Mouse (Mus musculus) MEL (cell line): ENCODE results near the gene Prkce.

Experiments
- BHLHE40 ChIP-seq: IDR thresholded peaks from 2 replicates; pipeline ENCODE4 v1.6.1; 2012; ENCODE audit warnings: low read depth, mild to moderate bottlenecking, inconsistent platforms, low read length, improper control_type of control experiment, borderline replicate concordance
- CHD2 ChIP-seq: IDR thresholded peaks from 2 replicates; pipeline ENCODE4 v1.6.1; 2011; ENCODE audit warnings: low read length, improper control_type of control experiment
- CTCF ChIP-seq, 3 experiments: IDR thresholded peaks in 2 of 3; conservative IDR thresholded peaks in 1 of 3; 2 replicates each; pipeline ENCODE4 v1.5.1; 2011 to 2012; ENCODE audit warnings: low read length in 3 of 3, low read depth in 2 of 3, mild to moderate bottlenecking in 2 of 3, improper control_type of control experiment in 1 of 3, inconsistent platforms in 1 of 3, mixed read lengths in 1 of 3, moderate library complexity in 1 of 3; ENCODE audit not compliant: control insufficient read depth in 1 of 3, insufficient read depth in 1 of 3, poor library complexity in 1 of 3, severe bottlenecking in 1 of 3
- EP300 ChIP-seq, 2 experiments: IDR thresholded peaks; 2 replicates each; pipeline ENCODE4 v1.6.1; 2011; ENCODE audit warnings: improper control_type of control experiment in 2 of 2, low read length in 2 of 2, low read depth in 1 of 2, mild to moderate bottlenecking in 1 of 2
- GATA1 ChIP-seq: IDR thresholded peaks from 2 replicates; pipeline ENCODE4 v1.6.1; 2011; ENCODE audit warnings: low read depth, low read length, improper control_type of control experiment
- MXI1 ChIP-seq: IDR thresholded peaks from 2 replicates; pipeline ENCODE4 v1.6.1; 2011; ENCODE audit warnings: mild to moderate bottlenecking, low read depth, low read length, improper control_type of control experiment
- POLR2A ChIP-seq, 2 experiments: IDR thresholded peaks; 2 replicates each; pipeline ENCODE4 v1.6.1; 2011 to 2012; ENCODE audit warnings: low read length in 2 of 2, mild to moderate bottlenecking in 2 of 2, control low read depth in 1 of 2, improper control_type of control experiment in 1 of 2, low read depth in 1 of 2, moderate library complexity in 1 of 2; ENCODE audit not compliant: control insufficient read depth in 1 of 2, insufficient read depth in 1 of 2, poor library complexity in 1 of 2
- POLR2AphosphoS2 ChIP-seq: IDR thresholded peaks from 2 replicates; pipeline ENCODE4 v1.6.1; 2011; ENCODE audit warnings: low read length, improper control_type of control experiment
- TBP ChIP-seq: IDR thresholded peaks from 2 replicates; pipeline ENCODE4 v1.8.0; 2011; ENCODE audit warnings: low read depth, low read length, improper control_type of control experiment
- ZNF384 ChIP-seq: IDR thresholded peaks from 2 replicates; pipeline ENCODE4 v1.6.1; 2012; ENCODE audit warnings: low read depth, mild to moderate bottlenecking, inconsistent platforms, low read length, improper control_type of control experiment

GRCm38 (mm10) chr17:86549128-86549527 is 381.5 kb downstream of the Prkce start:
- no peak for TF ChIP-seq MXI1
- no peak for TF ChIP-seq ZNF384
- TF ChIP-seq TBP = no peak
- no peak for TF ChIP-seq POLR2AphosphoS2
- no peak for TF ChIP-seq CTCF (IDR thresholded peaks at IDR 0.05 in 2 of 3, conservative IDR thresholded peaks at IDR 0.05 in 1 of 3; ENCODE audit: control insufficient read depth in 1 of 3, insufficient read depth in 1 of 3, low read depth in 2 of 3, low read length in 3 of 3, poor library complexity in 1 of 3, severe bottlenecking in 1 of 3)
- TF ChIP-seq GATA1 = no peak
- no peak for TF ChIP-seq POLR2A (IDR thresholded peaks at IDR 0.05; ENCODE audit: control insufficient read depth in 1 of 2, insufficient read depth in 1 of 2, low read depth in 1 of 2, low read length in 2 of 2, poor library complexity in 1 of 2)
- no peak for TF ChIP-seq EP300 (IDR thresholded peaks at IDR 0.05; ENCODE audit: low read depth in 1 of 2, low read length in 2 of 2)
- TF ChIP-seq CHD2 = no peak
- TF ChIP-seq BHLHE40 = no peak
